Mouse (Mus musculus): Measurements from ENCODE around the gene Dpep2nb. TPM values are rescaled to one million over a fixed set of nuclear protein-coding genes. Genes with fewer than 3 reads are reported as not detected.
A peak's percentile ranks its signal among the peaks of the same experiment; 100 is the strongest.

Gene Dpep2nb
- total RNA-seq, 2 experiments from 2014 or later: not detected

DNA sequence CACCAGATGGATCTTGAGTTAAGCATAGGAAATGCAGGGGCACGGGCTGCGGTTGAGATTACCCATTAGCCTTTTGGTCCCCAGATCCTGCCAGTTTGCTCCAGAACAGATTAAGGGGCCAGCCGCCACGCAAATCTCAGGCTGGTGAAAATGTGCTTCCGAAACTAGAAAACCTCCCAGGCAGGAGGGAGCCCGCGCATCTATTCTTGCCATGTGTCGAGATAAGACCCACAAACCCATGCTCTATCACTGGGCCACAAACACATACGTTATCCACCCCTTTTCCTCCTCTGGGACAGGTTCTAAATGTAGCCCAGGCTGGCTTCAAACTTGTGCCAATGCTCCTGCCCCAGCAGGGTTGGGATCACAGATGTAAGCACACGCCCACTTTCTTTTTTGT lies 44.2 kb downstream of the Dpep2nb start:
- no peak for DNase-seq (ENCODE audit: low spot score in 2 of 2)

DNA sequence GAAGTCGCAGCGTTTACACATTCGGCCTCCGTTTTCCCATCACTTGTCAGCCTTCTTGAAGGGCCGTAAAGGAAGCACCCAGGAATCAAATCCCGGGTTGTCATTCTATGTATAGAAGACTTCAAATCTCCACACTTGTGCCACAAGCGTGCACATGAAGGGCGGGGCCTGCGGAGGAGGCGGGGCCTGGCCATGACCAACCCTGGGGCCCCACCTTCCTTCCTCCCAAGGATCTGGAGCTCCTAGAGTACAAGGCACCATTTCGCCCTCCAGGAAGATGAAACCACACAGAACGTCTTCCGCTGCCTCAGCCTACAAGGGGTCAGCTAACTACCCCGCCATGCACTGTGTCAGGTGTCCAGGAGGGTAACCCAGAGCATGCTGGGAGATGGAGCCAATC lies 44.7 kb downstream of the Dpep2nb start:
- no peak for DNase-seq (ENCODE audit: low spot score in 2 of 2)

- DNase-seq (ENCODE audit: low spot score in 2 of 2): no peak
Observed at GRCm38 (mm10) chr8:105959350-105959749, 46.4 kb downstream of the Dpep2nb start.

GRCm38 (mm10) chr8:105957813-105958212 lies 48.0 kb downstream of the Dpep2nb start:
- no peak for DNase-seq (ENCODE audit: low spot score in 2 of 2)

DNA sequence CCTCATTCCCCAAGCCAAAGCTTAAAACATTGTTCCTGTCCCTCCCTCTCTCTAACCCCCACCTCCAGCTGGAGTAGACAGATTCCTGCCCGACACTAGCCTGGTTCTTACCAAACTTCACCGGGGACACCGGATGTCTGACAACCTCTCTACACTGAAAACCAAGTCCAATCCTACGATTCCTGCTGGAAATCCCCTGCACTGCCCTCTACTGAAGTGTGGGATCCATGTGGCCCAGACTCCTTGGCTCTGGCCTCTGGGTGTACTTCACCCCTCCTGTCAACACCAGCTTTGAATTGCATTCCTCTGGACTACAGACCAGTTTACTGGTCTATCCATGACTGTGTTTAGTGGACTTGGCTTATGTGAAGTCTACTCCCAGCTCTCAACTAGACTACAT lies 49.2 kb downstream of the Dpep2nb start:
- no peak for DNase-seq (ENCODE audit: low spot score in 2 of 2)

- DNase-seq (ENCODE audit: low spot score in 2 of 2): peak; percentile 59 to 82
Observed at GRCm38 (mm10) chr8:105951057-105951659, 54.6 kb downstream of the Dpep2nb start.

- DNase-seq (ENCODE audit: low spot score in 2 of 2): peak; percentile 51 to 62
Observed at GRCm38 (mm10) chr8:105949350-105949749, 56.4 kb downstream of the Dpep2nb start.

Small RNAs within 50 kb of the gene (microRNA-seq; reads per million reads assigned to microRNA genes)
- gene Mir7074: 0 to 0.23 reads per million in 2 experiments

Other genes with a start within 250 kb of the Dpep2nb start
- gene Gfod2, start 247.3 kb downstream of the Dpep2nb start, total RNA-seq (2021): 10 to 100 TPM; 21.5 to 26.7 TPM
- gene Ranbp10, start 178.6 kb downstream of the Dpep2nb start, total RNA-seq (2021): 10 to 100 TPM; 25.5 to 26.0 TPM
- under 1 TPM; 0.24 to 0.85 TPM for gene Tsnaxip1, start 178.2 kb downstream of the Dpep2nb start, total RNA-seq (2021)
- 10 to 100 TPM; 18.8 to 19.5 TPM for gene Cenpt, start 152.7 kb downstream of the Dpep2nb start, total RNA-seq (2021)
- 10 to 100 TPM; 34.5 to 36.1 TPM for gene Thap11, start 150.8 kb downstream of the Dpep2nb start, total RNA-seq (2021)
- 10 to 100 TPM; 36.5 to 45.5 TPM for gene Nutf2, start 145.4 kb downstream of the Dpep2nb start, total RNA-seq (2021)
- 10 to 100 TPM; 57.2 to 66.0 TPM for gene Edc4, start 125.1 kb downstream of the Dpep2nb start, total RNA-seq (2021)
- 1 to 10 TPM; 1.1 to 2.1 TPM for gene Nrn1l, start 112.4 kb downstream of the Dpep2nb start, total RNA-seq (2021)
- 1 to 10 TPM; 7.2 to 9.0 TPM for gene Pskh1, start 105.5 kb downstream of the Dpep2nb start, total RNA-seq (2021)
- 1 to 10 TPM; 1.2 to 1.3 TPM for gene Ctrl, start 72.1 kb downstream of the Dpep2nb start, total RNA-seq (2021)
- 10 to 100 TPM; 62.8 to 71.5 TPM for gene Psmb10, start 67.5 kb downstream of the Dpep2nb start, total RNA-seq (2021)
- 10 to 100 TPM; 46.9 to 52.8 TPM for gene Lcat, start 62.6 kb downstream of the Dpep2nb start, total RNA-seq (2021)
- gene Slc12a4, start 39.9 kb downstream of the Dpep2nb start, total RNA-seq (2021): 10 to 100 TPM; 28.1 to 35.8 TPM
- gene Dpep3, start 26.5 kb downstream of the Dpep2nb start, total RNA-seq (2021): not detected
- 10 to 100 TPM; 17.2 to 19.5 TPM for gene Dus2, start 14.6 kb downstream of the Dpep2nb start, total RNA-seq (2021)
- 10 to 100 TPM; 11.1 to 12.6 TPM for gene Ddx28, start 5.9 kb upstream of the Dpep2nb start, total RNA-seq (2021)
- 10 to 100 TPM in 1 of 2 experiments, 1 to 10 TPM in 1; 9.9 to 11.6 TPM for gene Nfatc3, start 52.9 kb upstream of the Dpep2nb start, total RNA-seq (2021)
- gene Esrp2, start 131.0 kb upstream of the Dpep2nb start, total RNA-seq (2021): not detected
- gene Pla2g15, start 144.4 kb upstream of the Dpep2nb start, total RNA-seq (2021): 10 to 100 TPM; 18.5 to 19.4 TPM
- gene Slc7a6, start 162.9 kb upstream of the Dpep2nb start, total RNA-seq (2021): 10 to 100 TPM; 25.7 to 26.3 TPM
- 10 to 100 TPM; 26.6 to 28.3 TPM for gene Slc7a6os, start 205.0 kb upstream of the Dpep2nb start, total RNA-seq (2021)
- 10 to 100 TPM; 32.1 to 34.3 TPM for gene Prmt7, start 205.0 kb upstream of the Dpep2nb start, total RNA-seq (2021)

Data from layer of hippocampus, postnatal 14 days (tissue).